In the genomic region with DNA sequence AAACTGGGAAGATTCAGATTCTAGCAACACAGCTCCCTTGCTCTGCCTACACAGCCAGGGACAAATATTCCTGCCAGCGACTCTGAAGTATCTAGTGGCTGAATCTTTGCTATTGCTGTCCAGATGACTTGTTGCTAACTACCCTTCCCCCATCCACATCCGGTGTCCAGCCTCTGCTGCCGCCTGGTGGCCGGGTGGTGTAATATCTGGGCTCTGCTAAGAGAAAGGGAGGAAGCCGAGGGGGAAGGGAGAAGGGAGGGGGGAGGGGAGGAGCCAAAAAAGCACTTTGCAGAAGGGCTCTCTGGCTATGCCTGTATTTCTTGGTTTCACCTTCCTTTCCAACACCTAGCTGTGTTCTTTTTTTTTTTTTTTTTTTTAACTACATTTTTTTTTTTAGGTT, we compare ENCODE assay signal across 8 mouse cellular contexts. TPM values are rescaled to one million over a fixed set of nuclear protein-coding genes. Genes with fewer than 3 reads are reported as not detected.
DNase-seq lines count a peak whose midpoint lies in the region; ATAC-seq and TF ChIP-seq lines count a peak whose summit lies in the region.

No protein-coding gene starts in this region.

- H3K9me3 ChIP-seq in hindbrain, postnatal 0 days (ENCODE audit: low read length) = no peaks in the 10 kb centered on the region
- no peaks in the 10 kb centered on the region for H3K9me3 ChIP-seq in megakaryocyte, embryonic 14.5 days

- H3K9ac ChIP-seq in hindbrain, postnatal 0 days (replicated peaks; ENCODE audit: low read length) = no peak overlapping the region

- peak overlapping the region; percentile 42; the same call in 1 of the 2 replicates for H3K4me2 ChIP-seq in hindbrain, postnatal 0 days (ENCODE audit: low read depth, low read length)

- WGBS in hindbrain, postnatal 0 days = 4% methylated on average over 5 of the region's 5 CpGs

- peak; percentile 80 for TF ChIP-seq CTCF in gastrocnemius, adult 2 months (IDR thresholded peaks at IDR 0.05)
- peak; percentile 97 for TF ChIP-seq CTCF in hindbrain, postnatal 0 days (IDR thresholded peaks at IDR 0.05; ENCODE audit: low read depth)

- peak; percentile 89 to 95 for DNase-seq in cerebellum, postnatal 4 days (ENCODE audit: low spot score in 2 of 2)
- peak; percentile 95 for DNase-seq in gastrocnemius, adult 2 months
- DNase-seq in hindbrain, postnatal 0 days (ENCODE audit: low spot score) = peak; percentile 91
- DNase-seq in left cerebral cortex, adult 8-10 months (ENCODE audit: low spot score in 2 of 2) = peak; percentile 84
- DNase-seq in right cerebral cortex, adult 2 months (ENCODE audit: low spot score in 2 of 2) = peak; percentile 88 to 94
- DNase-seq in urinary bladder, postnatal 10 days (ENCODE audit: low spot score) = peak; percentile 89

- H3K27me3 ChIP-seq in hindbrain, postnatal 0 days (ENCODE audit: insufficient read depth, low read length) = no peaks in the 10 kb centered on the region
- peaks cover 2% of the 10 kb centered on the region for H3K27me3 ChIP-seq in megakaryocyte, embryonic 14.5 days (replicated peaks)

- peaks cover 9% of the 10 kb centered on the region for H3K4me1 ChIP-seq in hindbrain, postnatal 0 days (ENCODE audit: insufficient read depth, low read length)
- peaks cover 41% of the 10 kb centered on the region for H3K4me1 ChIP-seq in megakaryocyte, embryonic 14.5 days

- peak overlapping the region; percentile 77 for H3K4me3 ChIP-seq in gastrocnemius, adult 2 months
- H3K4me3 ChIP-seq in hindbrain, postnatal 0 days (ENCODE audit: low read length) = no peak overlapping the region
- H3K4me3 ChIP-seq in megakaryocyte, embryonic 14.5 days (replicated peaks) = peak overlapping the region; percentile 12

- ATAC-seq in activated CD4-positive, CD25-positive, alpha-beta regulatory T cell, adult 4 months = peak; percentile 90
- ATAC-seq in hindbrain, postnatal 0 days = peak; percentile 77

- H3K27ac ChIP-seq in gastrocnemius, adult 2 months = peak overlapping the region; percentile 97
- H3K27ac ChIP-seq in hindbrain, postnatal 0 days = peak overlapping the region; percentile 74

- intact Hi-C loops in gastrocnemius, adult 2 months (cut with DNase I) = loop anchor here (1.0 to 5.0 kb wide), 4 partner anchors 26 to 95 kb away; a partner anchor contains a TSS

- H3K36me3 ChIP-seq in hindbrain, postnatal 0 days (ENCODE audit: insufficient read depth, low read length) = no peaks in the 10 kb centered on the region
- H3K36me3 ChIP-seq in megakaryocyte, embryonic 14.5 days (replicated peaks; ENCODE audit: low read length) = no peaks in the 10 kb centered on the region

RNA-seq across cellular contexts. Expression of a gene that starts 2.5 kb away (rescaled TPM):
- not detected for polyA plus RNA-seq in activated CD4-positive, CD25-positive, alpha-beta regulatory T cell, adult 4 months (2017; shearing (Covaris generic))
- total RNA-seq in gastrocnemius, adult 2 months (2021) = 1,000 to 10,000 TPM; 2,819 to 3,581 TPM
- 0.78 and 2.4 TPM in 2 replicates for total RNA-seq in hindbrain, postnatal 0 days (2014; rRNA removed)
- 1.7 and 2.0 TPM in 2 replicates for polyA plus RNA-seq in hindbrain, postnatal 0 days (2015; fragmentation: Nextera tagmentation; extraction: Ambion mirVana)
- total RNA-seq in left cerebral cortex, adult 8-10 months (2022) = 1 to 10 TPM in 3 of 4 experiments, under 1 TPM in 1; 0.79 to 3.1 (median 2.0) TPM
- not detected in 2 replicates for polyA plus RNA-seq in megakaryocyte, embryonic 14.5 days (2012; ENCODE audit: insufficient read depth, low replicate concordance)

RNA-seq across cellular contexts. Expression of a gene that starts 10.5 kb away (rescaled TPM):
- polyA plus RNA-seq in activated CD4-positive, CD25-positive, alpha-beta regulatory T cell, adult 4 months (2017; shearing (Covaris generic)) = 10 to 100 TPM; 42.0 to 43.1 TPM
- total RNA-seq in gastrocnemius, adult 2 months (2021) = 10 to 100 TPM; 19.5 to 35.2 TPM
- total RNA-seq in hindbrain, postnatal 0 days (2014; rRNA removed) = 289 and 309 TPM in 2 replicates
- polyA plus RNA-seq in hindbrain, postnatal 0 days (2015; fragmentation: Nextera tagmentation; extraction: Ambion mirVana) = 503 and 511 TPM in 2 replicates
- total RNA-seq in left cerebral cortex, adult 8-10 months (2022) = 100 to 1,000 TPM; 409 to 452 (median 428) TPM
- 6.9 and 11.9 TPM in 2 replicates for polyA plus RNA-seq in megakaryocyte, embryonic 14.5 days (2012; ENCODE audit: insufficient read depth, low replicate concordance)

RNA-seq across cellular contexts. Expression of a gene that starts 41.1 kb away (rescaled TPM):
- polyA plus RNA-seq in activated CD4-positive, CD25-positive, alpha-beta regulatory T cell, adult 4 months (2017; shearing (Covaris generic)) = not detected
- under 1 TPM; 0.20 to 0.43 TPM for total RNA-seq in gastrocnemius, adult 2 months (2021)
- 0.10 TPM in 1 of 2 replicates, not detected in the other for total RNA-seq in hindbrain, postnatal 0 days (2014; rRNA removed)
- 0.05 TPM in 1 of 2 replicates, not detected in the other for polyA plus RNA-seq in hindbrain, postnatal 0 days (2015; fragmentation: Nextera tagmentation; extraction: Ambion mirVana)
- not detected for total RNA-seq in left cerebral cortex, adult 8-10 months (2022)
- not detected in 2 replicates for polyA plus RNA-seq in megakaryocyte, embryonic 14.5 days (2012; ENCODE audit: insufficient read depth, low replicate concordance)

RNA-seq across cellular contexts. Expression of a gene that starts 44.3 kb away (rescaled TPM):
- polyA plus RNA-seq in activated CD4-positive, CD25-positive, alpha-beta regulatory T cell, adult 4 months (2017; shearing (Covaris generic)) = 1 to 10 TPM; 3.4 to 3.8 TPM
- 1 to 10 TPM; 7.4 to 8.3 TPM for total RNA-seq in gastrocnemius, adult 2 months (2021)
- 136 and 150 TPM in 2 replicates for total RNA-seq in hindbrain, postnatal 0 days (2014; rRNA removed)
- 90.2 and 90.8 TPM in 2 replicates for polyA plus RNA-seq in hindbrain, postnatal 0 days (2015; fragmentation: Nextera tagmentation; extraction: Ambion mirVana)
- 100 to 1,000 TPM; 256 to 294 (median 274) TPM for total RNA-seq in left cerebral cortex, adult 8-10 months (2022)
- 18.9 and 46.3 TPM in 2 replicates for polyA plus RNA-seq in megakaryocyte, embryonic 14.5 days (2012; ENCODE audit: insufficient read depth, low replicate concordance)

Comparison
In these comparisons a context has a peak if more than half of its experiments do, and no peak if none do; other contexts are left out.
1. RNA of a gene that starts 2.5 kb away (total RNA-seq): 2,819 to 3,581 TPM in gastrocnemius, adult 2 months; 0.79 to 3.1 TPM in left cerebral cortex, adult 8-10 months and 0.78 to 2.4 TPM in hindbrain, postnatal 0 days; every median in the first group is over 100 times any median in the second.
2. Peak in every context shown above with its lines, with median percentiles within 50 percentile points of each other: DNase-seq.